Mouse (Mus musculus): ENCODE data around the gene Tmem163.

GRCm38 (mm10) chr1:127677131-127677631, 2.2 kb downstream of the Tmem163 start:
- TF ChIP-seq CTCF (IDR thresholded peaks at IDR 0.05; ENCODE audit: control insufficient read depth, insufficient read depth, insufficient replicate concordance, low read depth, low read length), result no peak
- no peak for TF ChIP-seq POLR2A (IDR thresholded peaks at IDR 0.05; ENCODE audit: control insufficient read depth, low read depth, low read length)
